Mouse (Mus musculus) spleen, adult 18-20 months (tissue): Measurements from ENCODE around the gene Mybpc1.
"Not testable (repeated sequence)": the region's sequence is repeated elsewhere in the genome, so short reads cannot be mapped to it uniquely, and the experiment has no call there.

Source experiments
- DNase-seq, 2 experiments: peaks; one replicate each; pipeline ENCODE4 v3.0.0; 2022; ENCODE audit warnings: mixed read lengths in 2 of 2

Gene Mybpc1

GRCm38 (mm10) chr10:88491632-88492031 lies 113.3 kb downstream of the Mybpc1 start:
- no peak for DNase-seq

DNA sequence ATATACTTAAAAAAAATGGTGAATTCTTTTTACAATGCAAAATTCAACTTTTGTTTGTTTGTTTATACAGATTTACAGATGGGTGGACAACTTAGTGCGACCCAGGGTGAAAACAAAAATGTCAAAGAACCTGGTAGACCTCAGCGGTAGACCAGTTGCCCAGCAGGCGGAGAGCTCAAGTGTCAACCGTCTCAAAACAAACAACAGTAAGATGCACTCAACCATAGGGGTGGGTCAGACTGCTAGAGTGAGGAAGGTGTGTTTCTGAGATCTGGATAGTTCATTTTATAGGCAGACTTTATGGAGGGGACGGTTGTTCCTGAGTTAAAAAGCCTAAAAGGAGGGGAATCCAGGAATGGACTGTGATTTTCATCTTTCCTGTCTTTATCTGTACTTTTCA lies 116.3 kb downstream of the Mybpc1 start:
- no peak for DNase-seq

DNA sequence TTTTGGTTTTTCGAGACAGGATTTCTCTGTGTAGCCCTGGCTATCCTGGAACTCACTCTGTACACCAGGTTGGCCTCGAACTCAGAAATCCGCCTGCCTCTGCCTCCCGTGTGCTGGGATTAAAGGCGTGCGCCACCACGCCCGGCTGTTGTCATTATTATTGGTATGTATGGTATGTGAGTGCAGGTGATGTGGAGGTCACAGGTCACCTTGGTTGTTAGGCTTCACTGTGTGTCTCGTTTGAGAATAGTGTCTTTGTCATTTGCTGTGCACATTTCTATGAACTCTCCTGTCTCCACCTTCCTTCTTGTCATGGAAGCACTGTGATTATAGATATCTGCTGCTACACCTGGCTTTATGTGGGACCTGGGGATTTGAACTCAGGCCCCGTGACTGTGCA lies 122.1 kb downstream of the Mybpc1 start:
- DNase-seq, result not testable (repeated sequence)
